ENCODE assay signal across 18 mouse cellular contexts in genomic region chrX:47988024-47988423, GRCm38 (mm10). TPM values are rescaled to one million over a fixed set of nuclear protein-coding genes. Genes with fewer than 3 reads are reported as not detected.
DNase-seq lines count a peak whose midpoint lies in the region; ATAC-seq and TF ChIP-seq lines count a peak whose summit lies in the region.
"Had no signal": no experiment of that assay in that cellular context is flagged by ENCODE, and none has a peak within 500 bp of the region (broad histone marks: within the 10 kb centered on the region; RNA-seq: fewer than 3 reads in every experiment).

No protein-coding gene starts in this region.

- no peak for TF ChIP-seq CTCF in C2C12 (IDR thresholded peaks at IDR 0.05; ENCODE audit: control insufficient read depth, insufficient read depth, insufficient read length)
- no peak for TF ChIP-seq CTCF in kidney, adult 2 months (conservative IDR thresholded peaks at IDR 0.05; ENCODE audit: insufficient read depth, insufficient read length, low read depth, low read length)

- no peak overlapping the region for H3K4me3 ChIP-seq in heart, embryonic 11.5 days (ENCODE audit: low read depth, low read length)
- no peak overlapping the region for H3K4me3 ChIP-seq in C2C12 (ENCODE audit: insufficient read depth, poor library complexity, severe bottlenecking)
- no peak overlapping the region for H3K4me3 ChIP-seq in kidney, adult 2 months (ENCODE audit: insufficient read depth, low read depth, low read length)
- H3K4me3 ChIP-seq: left cerebral cortex, adult 2 months; limb, embryonic 15.5 days had no signal

- DNase-seq in heart, adult 11 months = peak; percentile 93
- DNase-seq in gastrocnemius, postnatal 10 days = peak; percentile 20
- peak; percentile 62 for DNase-seq in heart, postnatal 4 days
- DNase-seq in layer of hippocampus, postnatal 14 days (ENCODE audit: low spot score in 2 of 2) = no peak
- DNase-seq in kidney, adult 2 months = no peak
- DNase-seq in thymus, postnatal 0 days (ENCODE audit: low spot score) = no peak
- DNase-seq: cerebellum, adult 11-12 months; kidney, adult 9 months; lung, embryonic 14.5 days; thymus, postnatal 36 days had no signal

- H3K4me2 ChIP-seq in heart, embryonic 11.5 days = no peak overlapping the region
- H3K4me2 ChIP-seq: limb, embryonic 15.5 days; lung, embryonic 14.5 days; midbrain, embryonic 11.5 days had no signal

- H3K27ac ChIP-seq in heart, embryonic 11.5 days (ENCODE audit: low read depth, low read length) = no peak overlapping the region
- H3K27ac ChIP-seq in kidney, adult 2 months (ENCODE audit: insufficient read depth, low read depth, low read length) = no peak overlapping the region
- H3K27ac ChIP-seq: hindbrain, postnatal 0 days; left cerebral cortex, adult 2 months; limb, embryonic 15.5 days had no signal

- H3K27me3 ChIP-seq in heart, embryonic 11.5 days (ENCODE audit: control insufficient read depth, insufficient read depth, low read length) = no peaks in the 10 kb centered on the region
- no peaks in the 10 kb centered on the region for H3K27me3 ChIP-seq in C2C12 (ENCODE audit: control insufficient read depth, insufficient read depth, insufficient read length)
- no peaks in the 10 kb centered on the region for H3K27me3 ChIP-seq in kidney, adult 2 months (replicated peaks; ENCODE audit: control insufficient read depth, insufficient read depth, low read length)
- H3K27me3 ChIP-seq: limb, embryonic 15.5 days had no signal

- 65% methylated on average over 8 of the region's 8 CpGs for WGBS in heart, embryonic 11.5 days (ENCODE audit: insufficient replicate concordance)
- 48% methylated on average over 8 of the region's 8 CpGs for WGBS in kidney, adult 2 months

- no peaks in the 10 kb centered on the region for H3K36me3 ChIP-seq in heart, embryonic 11.5 days (ENCODE audit: control insufficient read depth, insufficient read depth, low read length)
- H3K36me3 ChIP-seq in C2C12 (ENCODE audit: control insufficient read depth, insufficient read depth) = no peaks in the 10 kb centered on the region
- H3K36me3 ChIP-seq in kidney, adult 2 months (ENCODE audit: control insufficient read depth, insufficient read depth, low read length) = no peaks in the 10 kb centered on the region
- H3K36me3 ChIP-seq: G1E; limb, embryonic 15.5 days had no signal

- H3ac ChIP-seq in C2C12 (ENCODE audit: control insufficient read depth, insufficient read length, low read depth) = no peak overlapping the region

- no peaks in the 10 kb centered on the region for H3K79me3 ChIP-seq in C2C12 (ENCODE audit: low read depth)

- H3K9ac ChIP-seq in heart, embryonic 11.5 days (ENCODE audit: low read depth, low read length) = no peak overlapping the region
- H3K9ac ChIP-seq: limb, embryonic 15.5 days; lung, embryonic 14.5 days had no signal

- no peaks in the 10 kb centered on the region for H3K79me2 ChIP-seq in C2C12 (ENCODE audit: control insufficient read depth, insufficient read depth)

- H3K4me1 ChIP-seq in heart, embryonic 11.5 days (ENCODE audit: control insufficient read depth, insufficient read depth, low read length) = no peaks in the 10 kb centered on the region
- no peaks in the 10 kb centered on the region for H3K4me1 ChIP-seq in kidney, adult 2 months (ENCODE audit: control insufficient read depth, insufficient read depth, low read length)
- H3K4me1 ChIP-seq: limb, embryonic 15.5 days had no signal

- no peaks in the 10 kb centered on the region for H3K9me3 ChIP-seq in heart, embryonic 11.5 days (replicated peaks; ENCODE audit: control insufficient read depth, low read length)
- H3K9me3 ChIP-seq: G1E; limb, embryonic 15.5 days had no signal

- no peak for ATAC-seq in heart, embryonic 11.5 days (replicated peaks; ENCODE audit: insufficient number of reproducible peaks, low FRiP score, low TSS enrichment)
- ATAC-seq: activated CD4-positive, CD25-positive, alpha-beta regulatory T cell, adult 4 months; hindbrain, postnatal 0 days had no signal

- TF ChIP-seq POLR2A in kidney, adult 2 months (IDR thresholded peaks at IDR 0.05; ENCODE audit: low read depth, low read length) = no peak

TF ChIP-seq in C2C12, 6 proteins besides CTCF, POLR2A, EP300 and RAD21:
- no peak for TF ChIP-seq MAX (IDR thresholded peaks at IDR 0.05)
- TF ChIP-seq CEBPB (IDR thresholded peaks at IDR 0.05; ENCODE audit: low read depth) = peak; percentile 90
- TF ChIP-seq MYOD1 (IDR thresholded peaks at IDR 0.05; ENCODE audit: control insufficient read depth, insufficient read length, low read depth) = no peak
- TF ChIP-seq FOSL1 (IDR thresholded peaks at IDR 0.05; ENCODE audit: insufficient read depth, low read length, poor library complexity, severe bottlenecking) = no peak
- TF ChIP-seq USF1 (IDR thresholded peaks at IDR 0.05; ENCODE audit: low read depth) = no peak
- no peak for TF ChIP-seq MYOG (IDR thresholded peaks at IDR 0.05; ENCODE audit: control insufficient read depth, extremely low read depth, insufficient read length)
TF ChIP-seq in C2C12: peak in this region for 1.

RNA-seq across cellular contexts. Expression of gene Apln, which starts 46.6 kb away (rescaled TPM):
- polyA plus RNA-seq in heart, embryonic 11.5 days (2014; fragmentation: Nextera tagmentation; extraction: Ambion mirVana) = 0.84 and 0.93 TPM in 2 replicates
- polyA plus RNA-seq in C2C12 (2012; fragmentation: generic; extraction: Trizol) = 6.5 TPM
- total RNA-seq in gastrocnemius, postnatal 10 days (2021) = 10 to 100 TPM; 26.9 to 30.4 TPM
- 10 to 100 TPM; 41.9 to 43.9 TPM for total RNA-seq in heart, postnatal 4 days (2021)
- 10 to 100 TPM; 14.3 to 15.6 TPM for total RNA-seq in layer of hippocampus, postnatal 14 days (2021)
- 8.1 and 10.8 TPM in 2 replicates for polyA plus RNA-seq in kidney, adult 2 months (2012; rRNA removed)
- 1.4 and 1.5 TPM in 2 replicates for polyA plus RNA-seq in thymus, postnatal 0 days (2015; fragmentation: Nextera tagmentation; extraction: Ambion mirVana)

Comparison
In these comparisons a context has a peak if more than half of its experiments do, and no peak if none do; other contexts are left out.
1. DNase-seq: peak in heart, adult 11 months (single experiment), gastrocnemius, postnatal 10 days (single experiment) and heart, postnatal 4 days (single experiment); none in layer of hippocampus, postnatal 14 days (0 of 2), kidney, adult 2 months (single experiment) and thymus, postnatal 0 days (single experiment).